Comparison of ENCODE assay signal across 8 mouse cellular contexts in genomic region chr1:135585573-135585972, GRCm38 (mm10). TPM values are rescaled to one million over a fixed set of nuclear protein-coding genes. Genes with fewer than 3 reads are reported as not detected.
DNase-seq lines count a peak whose midpoint lies in the region; ATAC-seq and TF ChIP-seq lines count a peak whose summit lies in the region.
"Had no signal": no experiment of that assay in that cellular context is flagged by ENCODE, and none has a peak within 500 bp of the region (broad histone marks: within the 10 kb centered on the region; RNA-seq: fewer than 3 reads in every experiment).

No protein-coding gene starts in this region.

- DNase-seq in adrenal gland, adult 2 months, result peak; percentile 61
- DNase-seq in left cerebral cortex, adult 18-20 months (ENCODE audit: low spot score in 2 of 2), result peak; percentile 59 to 67

- peak overlapping the region; percentile 86 for H3K9ac ChIP-seq in forebrain, embryonic 13.5 days
- H3K9ac ChIP-seq in stomach, embryonic 14.5 days (replicated peaks; ENCODE audit: low read depth, low read length), result peak overlapping the region; percentile 69

- peaks cover 83% of the 10 kb centered on the region for H3K4me1 ChIP-seq in E14TG2a.4 (replicated peaks; ENCODE audit: low read depth, low read length)
- peaks cover 64% of the 10 kb centered on the region for H3K4me1 ChIP-seq in forebrain, embryonic 13.5 days
- peaks cover 44% of the 10 kb centered on the region; the same call in 1 of the 2 replicates for H3K4me1 ChIP-seq in stomach, embryonic 14.5 days (ENCODE audit: control insufficient read depth, insufficient read depth, low read length)

- no peak for TF ChIP-seq CTCF in E14TG2a.4 (conservative IDR thresholded peaks at IDR 0.05; ENCODE audit: low read length)

- H3K4me2 ChIP-seq in forebrain, embryonic 13.5 days, result peak overlapping the region; percentile 93
- H3K4me2 ChIP-seq in stomach, embryonic 14.5 days (replicated peaks; ENCODE audit: low read depth, low read length), result peak overlapping the region; percentile 82

- under 1% methylated on average over 19 of the region's 19 CpGs for WGBS in forebrain, embryonic 13.5 days
- under 1% methylated on average over 19 of the region's 19 CpGs for WGBS in stomach, embryonic 14.5 days

- H3K27me3 ChIP-seq in E14TG2a.4 (ENCODE audit: insufficient read depth, low read length), result peaks cover 52% of the 10 kb centered on the region
- no peaks in the 10 kb centered on the region for H3K27me3 ChIP-seq in forebrain, embryonic 13.5 days
- H3K27me3 ChIP-seq in stomach, embryonic 14.5 days (ENCODE audit: control insufficient read depth, insufficient read depth, low read length), result no peaks in the 10 kb centered on the region

- peak overlapping the region; percentile 81 for H3K4me3 ChIP-seq in E14TG2a.4 (replicated peaks; ENCODE audit: low read length)
- peak overlapping the region; percentile 72 for H3K4me3 ChIP-seq in forebrain, embryonic 13.5 days
- peak overlapping the region; percentile 56 for H3K4me3 ChIP-seq in stomach, embryonic 14.5 days (ENCODE audit: low read depth, low read length)
- H3K4me3 ChIP-seq: erythroblast, embryonic 14.5 days had no signal

- peak overlapping the region; percentile 94 for H3K27ac ChIP-seq in forebrain, embryonic 13.5 days
- H3K27ac ChIP-seq in stomach, embryonic 14.5 days (ENCODE audit: low read length), result peak overlapping the region; percentile 89

- no peaks in the 10 kb centered on the region for H3K36me3 ChIP-seq in E14TG2a.4 (ENCODE audit: insufficient read depth, low read length)
- H3K36me3 ChIP-seq in forebrain, embryonic 13.5 days (ENCODE audit: poor library complexity, severe bottlenecking), result no peaks in the 10 kb centered on the region
- H3K36me3 ChIP-seq in stomach, embryonic 14.5 days (ENCODE audit: control insufficient read depth, insufficient read depth, low read length), result no peaks in the 10 kb centered on the region

- peak; percentile 77 for ATAC-seq in forebrain, embryonic 13.5 days
- ATAC-seq in hematopoietic stem cell, adult 5-6 weeks (replicated peaks in 1 of 2; ENCODE audit: insufficient read depth in 1 of 2, low FRiP score in 2 of 2, low TSS enrichment in 1 of 2, low read depth in 1 of 2, poor library complexity in 2 of 2, severe bottlenecking in 2 of 2), result peak; percentile 13 to 43; a peak in 3 of 4 replicates
- ATAC-seq in megakaryocyte progenitor cell, adult 5-6 weeks (replicated peaks; ENCODE audit: poor library complexity), result peak; percentile 61
- peak; percentile 43 for ATAC-seq in stomach, embryonic 14.5 days (ENCODE audit: insufficient number of reproducible peaks, insufficient read depth, low FRiP score, low read depth)

- no peaks in the 10 kb centered on the region for H3K9me3 ChIP-seq in E14TG2a.4 (ENCODE audit: low read length)
- H3K9me3 ChIP-seq in forebrain, embryonic 13.5 days (replicated peaks), result no peaks in the 10 kb centered on the region
- H3K9me3 ChIP-seq in stomach, embryonic 14.5 days (ENCODE audit: control insufficient read depth, low read depth, low read length), result no peaks in the 10 kb centered on the region

RNA-seq across cellular contexts. Expression of gene Nav1, which starts 21.5 kb away (rescaled TPM):
- 10 to 100 TPM; 13.0 to 17.2 TPM for total RNA-seq in adrenal gland, adult 2 months (2021)
- polyA plus RNA-seq in adrenal gland, adult 2 months (2012; rRNA removed), result 6.1 and 7.2 TPM in 2 replicates
- 30.6 and 33.3 TPM in 2 replicates for polyA plus RNA-seq in forebrain, embryonic 13.5 days (2015; fragmentation: Nextera tagmentation; extraction: Ambion mirVana)
- total RNA-seq in hematopoietic stem cell, adult 5-6 weeks (2017), result 4.7 and 7.0 TPM in 2 replicates
- total RNA-seq in left cerebral cortex, adult 18-20 months (2021), result 10 to 100 TPM; 42.5 to 48.0 TPM
- 15.7 and 16.9 TPM in 2 replicates for total RNA-seq in megakaryocyte progenitor cell, adult 5-6 weeks (2015)
- 2.0 and 2.8 TPM in 2 replicates for total RNA-seq in megakaryocyte progenitor cell, adult 5-6 weeks (2017)
- 25.6 and 25.8 TPM in 2 replicates for polyA plus RNA-seq in stomach, embryonic 14.5 days (2014; fragmentation: Nextera tagmentation; extraction: Ambion mirVana)

Comparison
In these comparisons a context has a peak if more than half of its experiments do, and no peak if none do; other contexts are left out.
1. Peak in every context shown above with its lines: DNase-seq, ATAC-seq, H3K4me3 ChIP-seq and H3K27ac ChIP-seq.